Mouse (Mus musculus) kidney, postnatal 14 days (tissue): ENCODE measurements at regions not wholly inside any gene's neighbourhood (a gene's known extent, or its start where the extent isn't known, plus 50 kb on each side); places are given as distances from the start of the nearest gene placed in this dataset.
A peak's percentile ranks its signal among the peaks of the same experiment; 100 is the strongest.

ENCODE experiments used
- DNase-seq: peaks from one replicate; pipeline ENCODE4 v3.0.0; 2022; ENCODE audit warnings: mixed read lengths

- DNase-seq, result no peak
These were observed 279.2 kb upstream of the Fat1 start for GRCm38 (mm10) chr8:44656031-44656430.

- no peak for DNase-seq
These were observed 278.8 kb upstream of the Fat1 start for GRCm38 (mm10) chr8:44656470-44656869.

GRCm38 (mm10) chr8:44661696-44662095 lies 273.6 kb upstream of the Fat1 start:
- no peak for DNase-seq

GRCm38 (mm10) chr8:44687126-44687525 lies 248.1 kb upstream of the Fat1 start:
- DNase-seq, result no peak

- no peak for DNase-seq
These were observed 245.2 kb upstream of the Fat1 start for GRCm38 (mm10) chr8:44689837-44690592.

GRCm38 (mm10) chr8:44690593-44690950 lies 244.7 kb upstream of the Fat1 start:
- no peak for DNase-seq

- no peak for DNase-seq
These were observed 244.1 kb upstream of the Fat1 start for GRCm38 (mm10) chr8:44691140-44691539.

- no peak for DNase-seq
These were observed 243.1 kb upstream of the Fat1 start for GRCm38 (mm10) chr8:44692036-44692688.

GRCm38 (mm10) chr8:44694861-44695260 lies 240.4 kb upstream of the Fat1 start:
- no peak for DNase-seq

GRCm38 (mm10) chr8:44696066-44696853 lies 239.0 kb upstream of the Fat1 start:
- peak; percentile 67 for DNase-seq

GRCm38 (mm10) chr8:44699384-44700105 lies 235.7 kb upstream of the Fat1 start:
- DNase-seq, result no peak

GRCm38 (mm10) chr8:44704595-44705265 lies 230.5 kb upstream of the Fat1 start:
- no peak for DNase-seq

- no peak for DNase-seq
These were observed 226.5 kb upstream of the Fat1 start for GRCm38 (mm10) chr8:44708659-44709170.

- DNase-seq, result peak; percentile 12
These were observed 225.9 kb upstream of the Fat1 start for GRCm38 (mm10) chr8:44709171-44709940.

GRCm38 (mm10) chr8:44734577-44734976 lies 200.7 kb upstream of the Fat1 start:
- DNase-seq, result no peak

GRCm38 (mm10) chr8:44735801-44736200 lies 199.4 kb upstream of the Fat1 start:
- DNase-seq, result no peak

- no peak for DNase-seq
These were observed 191.9 kb upstream of the Fat1 start for GRCm38 (mm10) chr8:44743353-44743752.

GRCm38 (mm10) chr8:44744991-44745658 lies 190.1 kb upstream of the Fat1 start:
- DNase-seq, result no peak

GRCm38 (mm10) chr8:44758727-44759126 lies 176.5 kb upstream of the Fat1 start:
- DNase-seq, result peak; percentile 9

GRCm38 (mm10) chr8:44762731-44763130 lies 172.5 kb upstream of the Fat1 start:
- no peak for DNase-seq

GRCm38 (mm10) chr8:44765194-44765593 lies 170.1 kb upstream of the Fat1 start:
- DNase-seq, result no peak
